Mouse (Mus musculus) heart, embryonic 15.5 days (tissue): Measurements from ENCODE around the gene Slc5a2. TPM values are rescaled to one million over a fixed set of nuclear protein-coding genes. Genes with fewer than 3 reads are reported as not detected.
A peak's percentile ranks its signal among the peaks of the same experiment; 100 is the strongest.

ENCODE experiments used
- ATAC-seq: fragments of 200-750 bp; cut with Nextera tagmentation; replicated peaks from 2 replicates; pipeline ENCODE4 v1.8.0; 2017; ENCODE audit warnings: low read depth, moderate TSS enrichment; ENCODE audit not compliant: insufficient number of reproducible peaks, insufficient read depth, low FRiP score
- H3K27ac ChIP-seq: fragments of 300-500 bp; sonication (generic); 2 replicates; pipeline ENCODE4 v1.5.1; 2015; ENCODE audit warnings: mild to moderate bottlenecking, inconsistent platforms
- H3K27me3 ChIP-seq: fragments of 300-500 bp; sonication (generic); 2 replicates; pipeline ENCODE4 v1.6.1; 2015; ENCODE audit warnings: inconsistent platforms
- H3K36me3 ChIP-seq: fragments of 300-500 bp; sonication (generic); 2 replicates; pipeline ENCODE4 v1.6.1; 2015; ENCODE audit warnings: mild to moderate bottlenecking, inconsistent platforms
- H3K4me1 ChIP-seq: fragments of 300-500 bp; sonication (generic); replicated peaks from 2 replicates; pipeline ENCODE4 v1.6.1; 2015; ENCODE audit warnings: inconsistent platforms
- H3K4me2 ChIP-seq: fragments of 300-500 bp; sonication (generic); 2 replicates; pipeline ENCODE4 v1.6.1; 2015; ENCODE audit warnings: inconsistent platforms, mild to moderate bottlenecking, moderate library complexity
- H3K4me3 ChIP-seq: fragments of 300-500 bp; sonication (generic); 2 replicates; pipeline ENCODE4 v1.5.1; 2015; ENCODE audit warnings: mild to moderate bottlenecking, inconsistent platforms
- H3K9ac ChIP-seq: fragments of 300-500 bp; sonication (generic); 2 replicates; pipeline ENCODE4 v1.6.1; 2015; ENCODE audit warnings: mild to moderate bottlenecking, inconsistent platforms
- H3K9me3 ChIP-seq: fragments of 300-500 bp; sonication (generic); replicated peaks from 2 replicates; pipeline ENCODE4 v1.6.1; 2016; ENCODE audit warnings: inconsistent platforms
- WGBS: fragments of 180-500 bp; shearing (Covaris S2); methylation state at CpG from one replicate; pipeline ENCODE4 v1.1.7; 2015; ENCODE audit warnings: mixed read lengths; 5-methylcytosine and 5-hydroxymethylcytosine counted together
- polyA plus RNA-seq: library from polyadenylated mRNA; unstranded; fragments of >200 nt; fragmentation: Nextera tagmentation; extraction: Ambion mirVana; gene quantifications from 2 replicates; pipeline ENCODE4 v1.2.1, GENCODE M21; 2015

Slc5a2 gene
- polyA plus RNA-seq, 1 experiment from 2014 or later = not detected

GRCm38 (mm10) chr7:128252609-128253008 is 12.8 kb upstream of the Slc5a2 start:
- Histone ChIP-seq H3K9ac (no peak overlapping the region), H3K4me1 (peaks cover 47% of the 10 kb centered on the region), H3K27ac (no peak overlapping the region), H3K27me3 (no peaks in the 10 kb centered on the region), H3K4me3 (no peak overlapping the region), H3K9me3 (no peaks in the 10 kb centered on the region), H3K36me3 (peaks cover 51% of the 10 kb centered on the region), H3K4me2 (peak overlapping the region; percentile 27; the same call in 1 of the 2 replicates)
- ATAC-seq = no peak
- WGBS = 39% methylated on average over 24 of the region's 24 CpGs

GRCm38 (mm10) chr7:128254978-128255377 is 10.5 kb upstream of the Slc5a2 start:
- no peak overlapping the region for H3K27ac ChIP-seq
- ATAC-seq = no peak
- 60% methylated on average over 2 of the region's 2 CpGs for WGBS

GRCm38 (mm10) chr7:128255757-128256156 is 9.7 kb upstream of the Slc5a2 start:
- Histone ChIP-seq H3K9ac (no peak overlapping the region), H3K4me1 (peaks cover 24% of the 10 kb centered on the region), H3K4me2 (no peak overlapping the region), H3K9me3 (no peaks in the 10 kb centered on the region), H3K27ac (no peak overlapping the region), H3K4me3 (no peak overlapping the region), H3K27me3 (no peaks in the 10 kb centered on the region), H3K36me3 (peaks cover 31% of the 10 kb centered on the region)
- 85% methylated on average over 5 of the region's 5 CpGs for WGBS
- no peak for ATAC-seq

More at GRCm38 (mm10) chr7:128254978-128255377, 10.5 kb upstream of the Slc5a2 start:
- Histone ChIP-seq H3K4me2 (no peak overlapping the region), H3K4me3 (no peak overlapping the region), H3K9me3 (no peaks in the 10 kb centered on the region), H3K36me3 (peaks cover 39% of the 10 kb centered on the region), H3K27me3 (no peaks in the 10 kb centered on the region), H3K9ac (no peak overlapping the region), H3K4me1 (peaks cover 28% of the 10 kb centered on the region)

- 18% methylated on average over 5 of the region's 5 CpGs for WGBS
- ATAC-seq = no peak; the same call in 1 of the 2 replicates
- H3K4me2 ChIP-seq = peak overlapping the region; percentile 36; the same call in 1 of the 2 replicates
- H3K9ac ChIP-seq = no peak overlapping the region
- peak overlapping the region; percentile 32; the same call in 1 of the 2 replicates for H3K27ac ChIP-seq
- no peaks in the 10 kb centered on the region for H3K9me3 ChIP-seq
- H3K4me3 ChIP-seq = no peak overlapping the region
- H3K27me3 ChIP-seq = no peaks in the 10 kb centered on the region
- peaks cover 23% of the 10 kb centered on the region for H3K36me3 ChIP-seq
- H3K4me1 ChIP-seq = peaks cover 20% of the 10 kb centered on the region
Measured at GRCm38 (mm10) chr7:128256783-128257334, 8.6 kb upstream of the Slc5a2 start.

- Histone ChIP-seq H3K9me3 (no peaks in the 10 kb centered on the region), H3K27ac (no peak overlapping the region), H3K4me2 (no peak overlapping the region), H3K4me3 (no peak overlapping the region), H3K4me1 (peaks cover 6% of the 10 kb centered on the region), H3K36me3 (no peaks in the 10 kb centered on the region), H3K9ac (no peak overlapping the region), H3K27me3 (no peaks in the 10 kb centered on the region)
- 72% methylated on average over 5 of the region's 5 CpGs for WGBS
- no peak for ATAC-seq
Measured at GRCm38 (mm10) chr7:128266056-128266455, 599 bp downstream of the Slc5a2 start.

- ATAC-seq = no peak
- Histone ChIP-seq H3K4me2 (no peak overlapping the region), H3K9ac (no peak overlapping the region), H3K4me1 (peaks cover 6% of the 10 kb centered on the region), H3K27me3 (no peaks in the 10 kb centered on the region), H3K36me3 (peaks cover 8% of the 10 kb centered on the region; the same call in 1 of the 2 replicates), H3K9me3 (no peaks in the 10 kb centered on the region), H3K4me3 (no peak overlapping the region), H3K27ac (no peak overlapping the region)
- 58% methylated on average over 13 of the region's 13 CpGs for WGBS
Measured at GRCm38 (mm10) chr7:128267391-128267790, 1.9 kb downstream of the Slc5a2 start.

- Histone ChIP-seq H3K27ac (no peak overlapping the region), H3K9ac (no peak overlapping the region), H3K4me1 (peaks cover 6% of the 10 kb centered on the region), H3K36me3 (peaks cover 8% of the 10 kb centered on the region; the same call in 1 of the 2 replicates), H3K4me2 (no peak overlapping the region), H3K4me3 (no peak overlapping the region), H3K9me3 (no peaks in the 10 kb centered on the region), H3K27me3 (no peaks in the 10 kb centered on the region)
- WGBS = 73% methylated on average over 7 of the region's 7 CpGs
- ATAC-seq = no peak
Measured at GRCm38 (mm10) chr7:128267813-128268212, 2.4 kb downstream of the Slc5a2 start.

- Histone ChIP-seq H3K9ac (no peak overlapping the region), H3K9me3 (no peaks in the 10 kb centered on the region), H3K27ac (no peak overlapping the region), H3K4me3 (no peak overlapping the region), H3K4me2 (no peak overlapping the region), H3K36me3 (peaks cover 33% of the 10 kb centered on the region), H3K27me3 (no peaks in the 10 kb centered on the region), H3K4me1 (peaks cover 6% of the 10 kb centered on the region)
- ATAC-seq = peak; percentile 60; the same call in 1 of the 2 replicates
- WGBS = 35% methylated on average over 13 of the region's 13 CpGs
Measured at GRCm38 (mm10) chr7:128270431-128270850, 5.0 kb downstream of the Slc5a2 start.

GRCm38 (mm10) chr7:128271496-128271895 is 6.0 kb downstream of the Slc5a2 start:
- H3K27me3 ChIP-seq = no peaks in the 10 kb centered on the region
- peaks cover 35% of the 10 kb centered on the region for H3K36me3 ChIP-seq
- no peak for ATAC-seq
- no peak overlapping the region for H3K9ac ChIP-seq
- peaks cover 6% of the 10 kb centered on the region for H3K4me1 ChIP-seq
- WGBS = 89% methylated on average over 9 of the region's 9 CpGs
- H3K27ac ChIP-seq = no peak overlapping the region
- no peak overlapping the region for H3K4me2 ChIP-seq
- no peaks in the 10 kb centered on the region for H3K9me3 ChIP-seq
- no peak overlapping the region for H3K4me3 ChIP-seq

- Histone ChIP-seq H3K27ac (no peak overlapping the region), H3K4me3 (no peak overlapping the region), H3K9me3 (no peaks in the 10 kb centered on the region), H3K4me2 (no peak overlapping the region), H3K9ac (no peak overlapping the region), H3K27me3 (no peaks in the 10 kb centered on the region), H3K36me3 (peaks cover 50% of the 10 kb centered on the region), H3K4me1 (no peaks in the 10 kb centered on the region)
- no peak for ATAC-seq
- 89% methylated on average over 6 of the region's 6 CpGs for WGBS
Measured at GRCm38 (mm10) chr7:128276051-128276450, 10.6 kb downstream of the Slc5a2 start.

- Histone ChIP-seq H3K4me3 (no peak overlapping the region), H3K9me3 (no peaks in the 10 kb centered on the region), H3K27me3 (no peaks in the 10 kb centered on the region), H3K9ac (no peak overlapping the region), H3K4me2 (no peak overlapping the region), H3K36me3 (peaks cover 24% of the 10 kb centered on the region), H3K27ac (no peak overlapping the region), H3K4me1 (peaks cover 5% of the 10 kb centered on the region)
- 87% methylated on average over 4 of the region's 4 CpGs for WGBS
- ATAC-seq = no peak
Measured at GRCm38 (mm10) chr7:128279750-128280149, 14.3 kb downstream of the Slc5a2 start.

- Histone ChIP-seq H3K4me1 (peaks cover 5% of the 10 kb centered on the region), H3K27ac (no peak overlapping the region), H3K4me3 (no peak overlapping the region), H3K9me3 (no peaks in the 10 kb centered on the region), H3K36me3 (peaks cover 15% of the 10 kb centered on the region; the same call in 1 of the 2 replicates), H3K9ac (no peak overlapping the region), H3K4me2 (no peak overlapping the region), H3K27me3 (no peaks in the 10 kb centered on the region)
- 80% methylated on average over 11 of the region's 11 CpGs for WGBS
- no peak for ATAC-seq
Measured at GRCm38 (mm10) chr7:128281765-128282164, 16.3 kb downstream of the Slc5a2 start.
